Mouse (Mus musculus) fat pad, adult 2 months (tissue): ENCODE measurements around the gene Ssc4d.

Experiments used
- DNase-seq: peaks from one replicate; pipeline ENCODE4 v3.0.0-alpha.2; 2011; ENCODE audit warnings: low read depth, low spot score; ENCODE audit errors: extremely low read depth

Ssc4d gene

GRCm38 (mm10) chr5:135911633-135912220 is 62.6 kb downstream of the Ssc4d start:
- DNase-seq = no peak

GRCm38 (mm10) chr5:135910813-135911212 is 63.5 kb downstream of the Ssc4d start:
- no peak for DNase-seq
